Mouse (Mus musculus) embryonic fibroblast, embryonic 13.5 days (primary cell): ENCODE data around the gene Dclk3.

Experiments used
- CTCF ChIP-seq: IDR thresholded peaks from 2 replicates; pipeline ENCODE4 v1.5.1; 2011; ENCODE audit warnings: mild to moderate bottlenecking, control low read depth, low read length, moderate library complexity, borderline replicate concordance; ENCODE audit not compliant: insufficient read depth
- POLR2A ChIP-seq: IDR thresholded peaks from 2 replicates; pipeline ENCODE4 v1.6.1; 2011; ENCODE audit warnings: low read depth, mild to moderate bottlenecking, control low read depth, low read length, moderate library complexity

GRCm38 (mm10) chr9:111421862-111422261 lies 17.0 kb upstream of the Dclk3 start:
- no peak for TF ChIP-seq CTCF
- TF ChIP-seq POLR2A = no peak
